Mouse (Mus musculus) lung, adult 2 months (tissue): ENCODE results near the gene Eif3m.

Source experiments
- CTCF ChIP-seq: fragments of 200-500 bp; IDR thresholded peaks from 2 replicates; pipeline ENCODE4 v1.5.1; 2011; ENCODE audit warnings: mild to moderate bottlenecking, low read length, control low read depth; ENCODE audit not compliant: insufficient read depth
- POLR2A ChIP-seq: fragments of 200-500 bp; IDR thresholded peaks from 2 replicates; pipeline ENCODE4 v1.6.1; 2011; ENCODE audit warnings: low read depth, mild to moderate bottlenecking, control low read depth, low read length, borderline replicate concordance; ENCODE audit errors: extremely low read depth

GRCm38 (mm10) chr2:104981712-104982111 is 35.2 kb downstream of the Eif3m start:
- TF ChIP-seq CTCF (no peak), POLR2A (no peak)
